Mouse (Mus musculus) lung, adult 2 months (tissue): ENCODE results near the gene Pkp4. TPM values are rescaled to one million over a fixed set of nuclear protein-coding genes. Genes with fewer than 3 reads are reported as not detected.

Experiments used
- DNase-seq: peaks from one replicate; pipeline ENCODE4 v3.0.0; 2022
- H3K4me1 ChIP-seq: fragments of 200-500 bp; 2 replicates; pipeline ENCODE4 v1.6.1; 2011; ENCODE audit warnings: low read length; ENCODE audit not compliant: control insufficient read depth, insufficient read depth
- H3K4me3 ChIP-seq: fragments of 200-500 bp; replicated peaks from 2 replicates; pipeline ENCODE3; 2011; ENCODE audit warnings: low read depth, mild to moderate bottlenecking, control low read depth, low read length; ENCODE audit errors: extremely low read depth
- CTCF ChIP-seq: fragments of 200-500 bp; IDR thresholded peaks from 2 replicates; pipeline ENCODE4 v1.5.1; 2011; ENCODE audit warnings: mild to moderate bottlenecking, low read length, control low read depth; ENCODE audit not compliant: insufficient read depth
- POLR2A ChIP-seq: fragments of 200-500 bp; IDR thresholded peaks from 2 replicates; pipeline ENCODE4 v1.6.1; 2011; ENCODE audit warnings: low read depth, mild to moderate bottlenecking, control low read depth, low read length, borderline replicate concordance; ENCODE audit errors: extremely low read depth
- WGBS: fragments of 180-500 bp; shearing (Covaris S2); methylation state at CpG from one replicate; pipeline ENCODE4 v1.1.7; 2018; 5-methylcytosine and 5-hydroxymethylcytosine counted together
- polyA plus RNA-seq: library from polyadenylated mRNA; depleted of rRNA; stranded (reverse); fragments of >200 nt; gene quantifications from 2 replicates; pipeline ENCODE4 v1.2.3, GENCODE M21; 2012

Pkp4 gene
- polyA plus RNA-seq, 1 experiment: 76.2 TPM

GRCm38 (mm10) chr2:59284216-59284615 lies 123.6 kb downstream of the Pkp4 start:
- 68% methylated on average over 5 of the region's 5 CpGs for WGBS
- H3K4me3 ChIP-seq: no peak overlapping the region
- H3K4me1 ChIP-seq: peaks cover 8% of the 10 kb centered on the region
- DNase-seq: no peak
- TF ChIP-seq POLR2A: no peak
- no peak for TF ChIP-seq CTCF

DNA sequence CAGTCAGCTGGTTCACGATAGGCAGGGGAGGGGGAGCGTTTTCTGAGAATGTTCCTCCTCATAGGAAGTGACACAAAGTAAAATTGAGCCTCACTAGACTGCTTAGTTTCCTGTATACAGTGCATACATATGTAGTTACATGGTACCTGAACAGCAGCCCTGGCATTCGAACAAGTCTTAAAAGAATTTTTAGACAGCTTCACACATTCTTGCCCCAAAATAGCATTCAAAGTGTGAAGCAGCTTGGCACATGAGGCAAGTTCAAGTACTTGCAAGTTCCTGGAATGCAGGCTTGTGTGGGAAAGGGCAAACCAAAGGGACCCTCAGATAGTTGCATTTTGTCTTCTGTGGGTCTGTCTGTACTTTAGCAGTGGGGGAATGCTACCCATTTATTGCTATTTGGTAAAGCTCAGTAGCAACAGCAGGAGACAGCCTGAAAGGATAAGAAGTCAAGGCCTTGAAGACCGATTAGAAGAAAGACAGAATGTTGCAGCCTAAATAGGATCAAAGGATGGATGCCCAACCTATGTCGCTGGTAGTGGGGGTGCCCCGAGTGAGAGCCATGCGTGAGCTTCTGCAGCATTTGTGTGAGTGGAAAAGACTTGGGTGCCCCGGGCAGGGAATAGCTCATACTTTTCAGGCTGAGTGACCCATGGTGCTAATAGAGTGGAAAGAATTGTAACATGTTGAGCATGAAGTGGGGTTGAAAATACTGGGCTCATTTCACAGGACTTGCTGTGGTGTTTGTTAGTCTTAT lies 124.3 kb downstream of the Pkp4 start:
- DNase-seq: no peak
- TF ChIP-seq POLR2A (no peak), CTCF (no peak)
- Histone ChIP-seq H3K4me3 (no peak overlapping the region), H3K4me1 (peaks cover 8% of the 10 kb centered on the region)
- WGBS: 77% methylated on average over 8 of the region's 8 CpGs

DNA sequence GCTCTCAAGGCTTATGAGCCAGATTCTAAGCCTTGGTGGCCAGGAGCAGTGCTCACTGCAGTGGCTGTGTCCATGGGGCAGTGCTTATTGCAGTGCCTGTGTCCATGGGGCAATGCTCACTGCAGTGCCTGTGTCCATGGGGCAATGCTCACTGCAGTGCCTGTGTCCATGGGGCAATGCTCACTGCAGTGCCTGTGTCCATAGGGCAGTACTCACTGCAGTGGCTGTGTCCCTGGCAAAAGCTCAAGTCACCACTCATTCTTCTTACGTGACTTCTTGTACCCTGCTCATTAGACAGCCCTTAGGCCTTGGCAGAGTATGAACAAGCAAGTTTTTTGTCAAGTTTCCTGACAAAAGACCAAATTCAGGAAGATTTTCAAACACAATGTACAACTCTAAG lies 124.9 kb downstream of the Pkp4 start:
- Histone ChIP-seq H3K4me3 (no peak overlapping the region), H3K4me1 (peaks cover 8% of the 10 kb centered on the region)
- 19% methylated on average over 1 of the region's 1 CpGs for WGBS
- TF ChIP-seq CTCF: no peak
- TF ChIP-seq POLR2A: no peak
- no peak for DNase-seq

DNA sequence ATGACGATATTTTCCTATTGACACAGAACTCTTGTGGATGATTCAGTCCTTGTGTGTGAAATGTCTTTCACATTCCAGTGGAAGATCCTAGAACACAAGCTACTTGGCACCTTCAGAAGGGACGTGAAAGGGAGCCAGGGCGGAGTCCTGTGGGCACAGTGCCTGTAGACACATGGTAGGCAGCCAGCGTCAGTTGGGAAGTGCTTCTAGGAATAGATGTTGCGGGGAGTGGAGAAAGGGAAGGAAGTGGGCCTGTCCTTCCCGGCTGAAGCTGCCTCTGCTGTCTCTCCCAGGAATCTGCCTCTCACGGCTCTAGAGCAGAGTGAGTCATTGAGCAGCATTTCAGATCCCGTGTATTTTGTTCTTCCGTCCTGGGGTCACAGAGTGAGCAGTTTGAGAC lies 125.6 kb downstream of the Pkp4 start:
- peak; percentile 65 for DNase-seq
- Histone ChIP-seq H3K4me3 (no peak overlapping the region), H3K4me1 (peaks cover 8% of the 10 kb centered on the region)
- WGBS: 15% methylated on average over 9 of the region's 9 CpGs
- TF ChIP-seq POLR2A (no peak), CTCF (no peak)

DNA sequence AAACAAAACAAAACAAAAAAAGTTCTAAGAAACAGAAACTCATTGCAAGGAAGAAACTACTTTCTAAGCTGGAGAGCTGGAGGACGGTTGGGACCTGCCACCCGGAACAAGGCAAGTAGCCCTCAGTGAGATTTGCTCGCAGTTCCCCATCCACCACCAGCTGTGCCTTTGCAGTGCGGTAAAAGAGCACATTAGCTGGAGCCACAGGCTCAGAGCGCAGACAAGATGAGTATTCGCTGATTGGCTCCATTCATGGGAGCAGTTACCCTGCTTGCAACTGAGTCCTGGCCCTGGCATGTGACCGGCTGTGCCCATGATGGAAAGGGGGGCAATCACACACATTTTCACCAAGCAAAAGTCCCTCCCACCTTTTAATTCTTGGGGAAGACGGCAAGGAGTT lies 127.0 kb downstream of the Pkp4 start:
- Histone ChIP-seq H3K4me1 (peaks cover 8% of the 10 kb centered on the region), H3K4me3 (no peak overlapping the region)
- DNase-seq: no peak
- no peak for TF ChIP-seq POLR2A
- no peak for TF ChIP-seq CTCF
- 89% methylated on average over 8 of the region's 8 CpGs for WGBS

DNA sequence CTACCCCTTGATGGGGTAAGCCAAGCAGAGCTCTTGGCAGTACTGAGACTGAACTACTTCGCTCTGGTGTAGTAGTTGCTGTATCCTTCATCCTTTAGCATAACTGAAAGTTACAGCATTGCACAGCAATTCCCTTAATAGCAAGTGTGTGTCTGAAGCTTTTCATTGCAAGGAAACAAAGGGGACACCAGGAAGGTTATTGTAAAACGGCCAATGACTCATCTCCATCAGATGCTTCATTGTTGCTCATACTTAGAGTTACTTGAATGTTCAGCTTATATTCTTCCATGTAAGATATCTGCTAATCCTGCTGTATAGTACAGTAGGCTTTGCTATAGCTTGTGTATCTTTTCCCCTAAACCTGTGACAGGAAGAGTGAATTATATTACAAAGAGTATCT lies 128.8 kb downstream of the Pkp4 start:
- H3K4me1 ChIP-seq: peaks cover 8% of the 10 kb centered on the region
- no peak overlapping the region for H3K4me3 ChIP-seq
- no peak for DNase-seq
- no peak for TF ChIP-seq POLR2A
- TF ChIP-seq CTCF: no peak
- WGBS: 73% methylated on average over 2 of the region's 2 CpGs

GRCm38 (mm10) chr2:59290391-59290790 lies 129.7 kb downstream of the Pkp4 start:
- Histone ChIP-seq H3K4me3 (no peak overlapping the region), H3K4me1 (peaks cover 6% of the 10 kb centered on the region)
- 84% methylated on average over 3 of the region's 3 CpGs for WGBS
- TF ChIP-seq POLR2A (no peak), CTCF (no peak)
- no peak for DNase-seq

- TF ChIP-seq POLR2A (no peak), CTCF (no peak)
- 73% methylated on average over 3 of the region's 3 CpGs for WGBS
- no peak for DNase-seq
- no peak overlapping the region for H3K4me3 ChIP-seq
- no peaks in the 10 kb centered on the region for H3K4me1 ChIP-seq
Measured at GRCm38 (mm10) chr2:59299831-59300230, 139.2 kb downstream of the Pkp4 start.

- Histone ChIP-seq H3K4me1 (no peaks in the 10 kb centered on the region), H3K4me3 (no peak overlapping the region)
- DNase-seq: no peak
- 66% methylated on average over 12 of the region's 12 CpGs for WGBS
- no peak for TF ChIP-seq POLR2A
- TF ChIP-seq CTCF: no peak
Measured at GRCm38 (mm10) chr2:59301671-59302070, 141.0 kb downstream of the Pkp4 start.

DNA sequence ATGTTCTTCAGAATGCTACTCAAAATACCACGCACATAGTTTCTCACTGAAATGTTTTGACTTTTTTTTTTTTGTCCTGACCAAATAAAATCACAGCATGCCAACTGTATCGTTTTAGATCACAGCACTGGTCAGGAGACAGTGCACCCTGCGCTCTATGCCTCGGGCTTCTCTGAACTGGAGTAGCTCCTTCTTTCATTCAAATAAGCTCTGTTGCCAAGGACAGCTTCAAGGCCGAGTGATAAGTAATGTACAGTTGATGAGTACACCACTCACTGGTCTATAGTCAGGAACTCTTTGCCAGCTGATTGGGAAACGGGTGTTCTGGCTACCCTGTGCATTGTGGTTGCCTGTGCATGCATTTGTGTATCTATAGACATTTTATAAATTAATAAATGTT lies 141.8 kb downstream of the Pkp4 start:
- no peaks in the 10 kb centered on the region for H3K4me1 ChIP-seq
- 68% methylated on average over 6 of the region's 6 CpGs for WGBS
- DNase-seq: no peak
- no peak for TF ChIP-seq POLR2A
- no peak for TF ChIP-seq CTCF
- no peak overlapping the region for H3K4me3 ChIP-seq
